Mouse (Mus musculus): ENCODE data around the gene Mup5.
"Not testable (repeated sequence)": the region's sequence is repeated elsewhere in the genome, so short reads cannot be mapped to it uniquely, and the experiment has no call there.

The Mup5 gene

DNA sequence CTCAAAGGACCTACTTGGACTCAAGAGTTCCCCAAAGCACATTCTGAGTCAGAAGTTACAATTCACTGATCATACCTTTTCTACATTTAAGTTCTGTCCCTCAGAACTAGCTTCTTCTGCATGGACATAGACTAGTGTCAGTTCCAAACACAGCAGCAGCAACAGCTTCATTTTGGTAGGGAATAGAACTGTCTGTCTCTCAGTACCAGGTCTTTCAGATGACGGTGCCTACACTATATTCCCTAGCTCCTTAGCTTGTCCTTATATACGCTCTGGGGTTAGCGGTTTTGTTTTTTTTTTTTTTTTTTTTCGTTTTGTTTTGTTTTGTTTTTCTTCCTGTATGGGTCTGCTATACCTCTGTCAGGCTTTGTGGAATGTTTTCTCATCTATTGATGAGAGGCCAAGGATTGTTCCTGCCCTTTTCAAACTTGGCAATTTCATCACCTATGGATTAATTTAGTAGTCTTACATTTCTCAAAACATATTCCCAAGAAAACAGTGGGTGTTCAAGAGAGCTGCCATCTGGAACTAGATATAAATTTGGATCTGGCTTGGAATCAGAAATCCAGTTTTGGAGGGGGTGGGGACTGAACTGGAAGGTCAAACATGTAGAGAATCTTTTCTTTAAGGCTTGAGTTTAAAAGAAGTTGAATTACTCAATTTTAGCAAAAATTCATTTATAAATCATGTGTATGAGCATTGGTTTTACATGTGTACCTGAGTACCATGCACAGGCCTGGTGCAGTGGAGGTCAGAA is at the start of gene Mup5:
TSS of gene Mup5 (minus strand) at position 282 of the 757 bp plus-strand sequence.
- DNase-seq, result no peak

- DNase-seq, result no peak
Observed at GRCm38 (mm10) chr4:61858160-61858559, 23.1 kb upstream of the Mup5 start.

DNA sequence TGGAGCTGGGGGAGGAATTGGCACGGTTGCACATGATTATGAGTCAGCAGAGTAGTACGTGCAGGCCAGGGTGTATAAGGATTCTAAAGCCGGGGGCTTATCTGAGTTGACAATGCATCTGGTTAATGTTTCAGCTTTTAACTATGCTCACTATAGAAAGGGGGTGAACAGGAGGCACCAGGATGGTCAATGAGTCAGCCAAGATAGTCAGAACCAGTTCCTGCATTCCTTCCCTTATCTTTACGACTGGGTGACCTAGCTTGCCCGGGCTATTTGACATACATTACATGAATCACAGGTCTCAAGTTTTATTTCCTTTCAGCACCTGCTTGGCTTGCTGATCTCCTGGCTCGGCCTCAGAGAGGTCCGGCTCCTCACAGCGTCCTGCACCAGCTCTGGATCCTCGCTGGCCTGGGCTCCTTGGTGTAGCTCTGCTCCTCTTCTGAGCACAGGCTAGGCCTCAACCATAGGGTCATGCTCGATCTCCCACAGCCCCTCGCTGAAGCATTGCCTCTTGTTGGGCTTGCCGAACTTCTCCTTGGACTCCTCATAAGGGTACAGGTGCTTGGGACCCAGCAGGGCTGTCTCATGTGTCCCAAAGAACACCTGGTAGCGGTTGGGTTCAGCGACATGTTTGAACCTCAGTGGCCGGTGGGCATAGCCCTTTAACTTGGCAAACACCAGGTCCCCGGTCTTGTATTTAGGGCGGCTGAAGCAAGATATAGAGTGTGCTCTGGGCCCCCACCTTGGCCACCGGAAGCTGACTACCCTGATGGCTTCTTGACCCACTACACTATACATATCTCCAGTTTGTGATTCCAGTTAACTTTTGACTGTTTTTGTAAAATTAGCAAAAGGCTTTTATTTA is 21.0 kb upstream of the Mup5 start:
- no peak for DNase-seq

DNA sequence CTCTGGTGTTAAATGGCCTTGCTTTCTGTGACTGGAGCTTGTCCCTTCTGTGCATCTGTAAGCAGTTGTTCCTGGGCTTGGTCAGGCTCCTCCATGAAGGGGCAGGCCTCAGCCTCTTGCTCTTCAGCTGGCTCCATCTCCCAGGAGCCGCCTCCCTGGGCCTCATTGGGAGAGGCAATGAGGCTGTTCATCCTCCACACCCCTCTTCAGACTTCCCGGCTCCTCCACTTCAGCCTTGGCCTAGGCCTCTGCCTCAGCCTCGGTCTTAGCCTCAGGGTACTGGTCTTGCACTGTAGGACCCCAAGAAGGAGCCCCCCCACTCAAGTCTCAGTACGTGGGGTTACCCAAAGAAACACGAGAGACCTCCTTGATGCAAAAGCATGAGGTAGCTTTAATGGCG is 20.3 kb upstream of the Mup5 start:
- DNase-seq, result no peak

DNA sequence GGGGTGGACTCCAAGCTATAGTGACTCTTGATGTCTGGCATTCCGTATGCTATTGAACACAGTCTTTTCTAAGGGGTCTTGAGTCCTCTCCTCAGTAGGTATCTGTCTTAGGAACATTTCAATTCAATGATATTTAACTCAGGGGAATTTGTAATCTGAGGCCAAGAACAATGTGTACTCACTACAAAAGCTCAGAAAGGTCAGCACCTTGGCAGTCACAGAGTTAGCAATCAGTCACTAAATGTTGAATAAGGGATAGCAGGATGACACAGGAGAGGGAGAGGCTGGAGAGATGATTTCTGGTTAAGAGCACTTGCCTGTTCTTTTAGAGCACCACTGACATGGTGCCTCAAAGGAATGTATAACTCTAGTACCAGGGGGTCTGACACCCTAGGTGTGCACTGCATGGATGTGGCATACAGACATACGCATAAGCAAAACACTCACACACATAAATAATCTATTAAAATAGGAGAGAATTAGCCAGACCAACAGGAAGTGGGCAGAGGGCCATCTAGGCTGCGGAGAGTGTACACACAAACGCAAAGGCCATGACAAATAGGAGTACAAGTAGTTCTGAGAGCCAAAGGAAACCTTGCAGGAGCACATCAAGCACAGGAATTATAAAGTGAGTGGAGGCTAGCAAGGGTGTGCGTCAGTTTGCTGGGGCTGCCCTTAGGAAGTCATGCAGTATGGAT is 9.9 kb upstream of the Mup5 start:
- DNase-seq, result no peak

DNA sequence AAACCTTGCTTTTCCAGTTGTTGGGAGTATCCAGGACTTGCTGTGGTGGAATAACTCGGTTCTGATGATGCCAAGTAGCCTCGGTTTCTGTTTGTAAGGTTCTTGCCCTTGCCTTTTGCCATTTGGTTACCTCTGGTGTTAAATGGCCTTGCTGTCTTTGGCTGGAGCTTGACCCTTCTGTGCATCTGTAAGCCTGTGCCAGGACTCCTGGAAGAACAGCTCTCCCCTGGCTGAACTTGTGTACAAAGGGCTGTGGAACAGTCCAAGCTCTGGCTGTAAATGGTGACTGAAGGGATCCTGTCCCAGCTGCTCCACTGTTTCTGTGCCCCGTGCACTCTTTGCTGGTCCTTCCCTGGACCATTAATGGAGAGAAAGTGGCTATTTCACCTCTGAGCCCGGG is 5.8 kb downstream of the Mup5 start:
- DNase-seq, result no peak

GRCm38 (mm10) chr4:61823185-61823584 is 11.8 kb downstream of the Mup5 start:
- no peak for DNase-seq

DNA sequence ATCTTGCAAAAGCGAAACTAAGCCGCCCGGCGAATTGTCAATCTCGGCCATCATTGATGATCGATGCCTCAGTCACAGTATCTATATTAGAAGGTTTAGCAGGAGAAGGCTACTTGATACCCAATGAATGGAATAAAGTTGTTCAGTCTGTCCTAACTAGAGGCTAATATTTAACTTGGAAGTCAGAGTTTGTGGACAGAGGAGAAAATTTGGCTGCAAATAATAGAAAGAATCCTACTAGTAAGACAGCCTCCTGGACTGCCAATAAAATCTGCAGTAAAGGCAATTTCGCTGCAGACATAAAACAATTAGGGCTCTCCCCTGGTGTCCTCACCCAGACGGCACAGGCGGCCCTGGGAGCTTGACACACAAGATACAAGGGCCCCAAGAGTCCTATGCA is 12.5 kb downstream of the Mup5 start:
- DNase-seq, result not testable (repeated sequence)

- DNase-seq, result no peak
Observed at GRCm38 (mm10) chr4:61815602-61816001, 19.4 kb downstream of the Mup5 start.

DNA sequence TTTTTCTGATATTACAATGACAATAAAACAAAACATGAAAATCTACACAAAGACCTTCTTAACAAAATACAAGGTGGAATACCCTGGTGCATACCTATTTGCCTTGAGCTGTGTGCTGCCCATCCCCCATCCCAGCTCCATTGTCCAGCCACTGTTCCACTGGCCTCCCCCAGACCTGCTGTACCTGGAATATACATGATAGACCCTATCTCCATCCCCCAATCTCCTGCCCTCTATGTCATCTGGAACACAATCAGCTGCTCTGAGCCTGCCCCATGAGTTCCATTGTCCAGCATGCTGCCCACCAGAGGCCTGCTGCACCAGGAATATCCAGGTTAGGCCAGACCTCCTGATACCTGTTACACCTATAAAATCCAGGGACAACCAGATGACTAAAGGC is 21.6 kb downstream of the Mup5 start:
- no peak for DNase-seq

GRCm38 (mm10) chr4:61811193-61811592 is 23.8 kb downstream of the Mup5 start:
- not testable (repeated sequence) for DNase-seq

- DNase-seq, result not testable (repeated sequence)
Observed at GRCm38 (mm10) chr4:61808926-61809325, 26.1 kb downstream of the Mup5 start.

GRCm38 (mm10) chr4:61789699-61790098 is 45.3 kb downstream of the Mup5 start:
- DNase-seq, result not testable (repeated sequence)

GRCm38 (mm10) chr4:61784231-61784630 is 50.8 kb downstream of the Mup5 start:
- DNase-seq, result not testable (repeated sequence)

DNA sequence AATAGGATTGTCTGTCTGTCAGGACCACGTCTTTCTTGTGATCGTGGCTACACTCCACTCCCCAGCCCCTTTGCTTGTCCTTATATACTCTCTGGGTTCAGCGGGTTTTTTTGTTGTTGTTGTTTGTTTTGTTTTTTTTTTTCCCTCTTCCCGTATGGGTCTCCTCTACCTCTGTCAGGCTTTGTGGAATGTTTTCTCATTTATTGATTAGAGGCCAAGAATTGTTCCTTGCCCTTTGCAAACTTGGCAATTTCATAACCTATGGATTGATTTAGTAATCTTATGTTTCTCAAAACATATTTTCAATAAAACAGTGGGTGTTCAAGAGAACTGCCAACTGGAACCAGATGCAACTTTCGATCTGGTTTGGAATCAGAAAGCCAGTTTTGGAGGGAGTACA is 52.9 kb downstream of the Mup5 start, which contains the start of gene Mup19:
TSS of gene Mup19 (minus strand) at position 101 of the 400 bp plus-strand sequence.
- DNase-seq, result not testable (repeated sequence)
